Mouse (Mus musculus) R1 (cell line): ENCODE results near the gene Gjc3.

Source experiments
- DNase-seq: peaks from one replicate; pipeline ENCODE4 v3.0.0-alpha.2; 2018; ENCODE audit warnings: low read depth, low spot score

Gjc3 gene

DNA sequence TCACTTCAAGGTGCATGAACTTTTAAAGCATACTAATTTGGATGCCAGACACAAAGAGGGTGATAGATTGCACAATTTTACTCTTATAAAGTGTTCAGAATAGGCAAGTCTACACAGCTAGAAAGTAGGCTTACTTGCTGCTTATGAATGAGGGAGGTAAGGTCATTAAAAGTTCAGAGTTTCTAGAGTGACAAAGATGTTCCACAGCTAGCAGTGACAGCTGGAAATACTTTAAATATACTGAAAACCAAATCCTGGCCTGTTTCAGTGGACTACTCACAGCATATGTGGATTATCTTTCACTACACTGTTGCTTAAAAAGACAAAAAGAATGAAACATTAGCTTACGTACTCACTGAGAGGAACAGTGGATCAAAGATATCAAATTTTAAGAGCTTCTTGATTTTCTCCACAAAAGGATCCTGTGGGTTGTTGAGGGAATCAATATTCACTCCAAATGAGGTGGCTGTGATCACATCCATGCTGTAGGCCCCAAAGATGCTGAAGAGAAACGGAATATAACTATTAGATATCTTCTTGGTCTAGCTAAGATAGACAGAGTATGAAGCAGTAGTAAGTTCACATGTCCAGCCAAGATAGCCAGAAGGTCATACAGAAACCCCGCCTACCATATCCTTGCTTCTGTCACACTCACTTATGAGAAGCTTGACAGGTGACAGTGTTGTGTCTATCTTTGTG is 53.2 kb downstream of the Gjc3 start:
- DNase-seq = no peak
